Mouse (Mus musculus) kidney, postnatal 10 days (tissue): ENCODE measurements around the gene Kcnc3.

Experiments
- DNase-seq: peaks from one replicate; pipeline ENCODE4 v3.0.0; 2021; ENCODE audit warnings: mixed read lengths

Gene Kcnc3

DNA sequence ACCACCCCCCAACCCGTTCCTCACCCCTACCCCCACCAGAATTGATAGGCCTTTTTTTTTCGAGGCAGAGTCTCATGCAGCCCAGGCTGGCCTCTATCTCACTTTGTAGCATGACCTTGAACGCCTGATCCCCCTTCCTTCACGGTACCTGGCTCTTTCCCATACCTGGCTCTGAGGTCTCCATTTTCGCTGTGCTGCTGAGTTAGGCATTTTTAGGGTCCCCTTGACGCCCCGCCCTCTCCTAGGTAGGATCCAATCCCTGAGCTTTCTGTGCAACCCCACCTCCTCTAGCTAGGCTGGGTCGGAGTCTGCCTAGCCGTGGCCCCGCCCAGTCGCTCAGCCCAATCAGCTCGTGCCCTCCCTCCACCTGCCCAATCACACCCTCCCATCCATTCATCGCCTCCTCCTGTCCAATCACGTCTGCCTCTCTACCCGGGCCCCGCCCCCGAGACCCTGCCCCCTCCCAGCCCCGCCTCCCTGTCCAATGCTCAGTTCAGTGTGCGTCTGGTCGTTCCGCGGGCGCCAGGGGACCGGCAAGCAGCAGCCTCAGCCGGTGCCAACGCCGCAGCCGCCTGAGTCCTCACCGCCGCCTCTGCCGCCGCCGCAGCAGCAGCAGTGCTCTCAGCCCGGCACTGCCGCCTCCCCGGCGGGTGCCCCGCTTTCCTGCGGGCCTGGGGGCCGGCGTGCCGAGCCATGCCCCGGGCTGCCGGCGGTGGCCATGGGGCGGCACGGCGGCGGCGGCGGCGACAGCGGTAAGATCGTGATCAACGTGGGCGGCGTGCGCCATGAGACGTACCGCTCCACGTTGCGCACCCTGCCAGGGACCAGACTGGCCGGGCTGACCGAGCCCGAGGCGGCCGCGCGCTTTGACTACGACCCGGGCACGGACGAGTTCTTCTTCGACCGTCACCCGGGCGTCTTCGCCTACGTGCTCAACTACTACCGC lies at the start of gene Kcnc3:
Gene Kcnc3, plus strand, starts transcription at position 263 of the 946 bp plus-strand sequence.
- DNase-seq, result peak; percentile 93

DNA sequence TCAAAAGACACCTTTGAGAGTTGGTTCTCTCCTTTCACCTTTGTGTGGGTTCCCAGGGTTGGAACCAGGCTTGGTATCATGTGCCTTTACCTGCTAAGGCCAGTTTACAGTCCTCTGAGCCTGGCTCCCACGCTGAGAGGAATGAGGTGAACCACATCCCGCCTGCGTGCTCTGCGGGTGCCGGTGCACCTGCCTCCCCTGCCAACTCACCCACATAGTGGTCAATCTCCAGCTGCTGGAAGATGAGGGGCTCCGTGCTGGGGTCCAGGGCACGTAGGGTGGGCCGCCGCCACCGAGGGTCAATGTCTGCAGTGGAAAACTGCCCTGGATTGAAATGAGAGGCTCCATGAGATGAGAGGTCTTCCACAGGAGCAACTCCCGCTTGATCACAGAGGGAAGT lies 47.9 kb upstream of the Kcnc3 start:
- no peak for DNase-seq

DNA sequence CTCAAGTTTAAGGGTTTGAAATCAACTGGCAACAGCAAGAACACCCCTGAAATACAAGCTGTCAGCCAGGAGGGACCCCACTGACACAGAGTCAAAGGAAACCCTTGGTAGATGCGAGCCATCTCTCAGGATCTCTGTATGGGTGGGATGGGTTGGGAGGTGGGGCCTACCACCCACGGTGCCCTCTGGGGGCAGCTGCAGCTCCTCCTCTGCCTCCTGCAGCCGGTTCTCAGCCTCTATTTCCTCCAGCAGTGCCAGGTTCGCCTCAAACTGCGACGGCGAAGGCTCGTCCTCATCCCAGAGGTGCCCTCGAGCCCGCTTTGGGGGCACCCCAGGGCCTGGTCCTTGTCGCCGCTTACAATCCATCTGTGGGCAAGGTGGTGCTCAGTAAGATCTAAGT lies 47.4 kb upstream of the Kcnc3 start:
- no peak for DNase-seq

DNA sequence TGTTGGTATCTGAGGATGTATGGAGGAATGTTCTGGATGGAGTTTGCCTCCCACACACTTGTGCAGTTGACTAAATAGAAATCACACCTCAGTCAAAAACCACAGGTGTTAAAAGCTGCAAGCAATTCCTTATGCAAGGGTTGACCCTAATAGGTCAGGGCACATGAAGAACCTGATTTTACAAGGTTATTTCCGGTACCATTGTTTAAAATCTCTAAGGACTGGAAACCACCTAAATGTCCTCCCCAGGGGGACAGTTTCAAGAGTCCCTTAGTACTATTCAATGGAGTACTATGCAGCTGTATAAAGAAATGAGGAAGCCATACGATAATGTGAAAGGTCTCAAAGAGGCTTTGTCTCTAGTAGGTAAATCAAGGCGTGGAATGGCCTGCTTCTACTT lies 44.2 kb upstream of the Kcnc3 start:
- DNase-seq, result no peak

DNA sequence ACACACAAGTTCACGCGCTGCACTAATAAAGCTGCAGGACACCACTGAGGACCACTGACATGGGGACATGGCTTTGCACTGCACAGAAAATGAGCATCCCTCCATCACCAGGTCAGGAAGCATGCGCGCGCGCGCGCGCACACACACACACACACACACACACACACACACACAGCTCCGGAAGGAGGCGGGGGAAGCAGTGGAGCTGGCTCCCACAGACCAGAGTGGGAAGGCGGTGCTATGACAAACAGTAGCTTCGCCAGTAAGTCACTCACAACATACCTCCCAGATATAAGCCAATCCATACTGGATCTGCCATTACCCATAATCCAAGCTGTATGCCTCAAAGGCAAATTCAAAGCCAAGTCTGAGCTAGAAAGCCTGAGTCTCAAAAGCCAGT lies 43.4 kb upstream of the Kcnc3 start:
- DNase-seq, result no peak

DNA sequence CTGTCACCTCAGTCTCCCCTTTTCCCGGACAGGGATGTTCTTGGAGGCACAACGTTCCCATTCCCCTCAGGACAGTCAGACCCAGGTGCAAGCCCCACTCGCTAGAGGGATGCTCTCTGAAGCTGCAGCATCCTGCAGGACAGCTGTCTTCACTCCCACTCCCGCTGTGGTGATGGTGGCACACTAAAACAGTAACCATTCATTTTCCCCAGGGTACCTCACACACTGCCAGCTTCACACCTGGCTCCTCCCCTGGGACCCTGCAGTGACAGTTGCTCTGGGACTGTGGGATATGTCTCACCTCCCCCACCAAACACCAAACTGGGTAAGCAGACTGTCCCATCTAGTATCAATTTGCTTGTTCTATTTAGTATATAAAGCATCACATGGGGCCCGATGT lies 42.7 kb upstream of the Kcnc3 start:
- no peak for DNase-seq

DNA sequence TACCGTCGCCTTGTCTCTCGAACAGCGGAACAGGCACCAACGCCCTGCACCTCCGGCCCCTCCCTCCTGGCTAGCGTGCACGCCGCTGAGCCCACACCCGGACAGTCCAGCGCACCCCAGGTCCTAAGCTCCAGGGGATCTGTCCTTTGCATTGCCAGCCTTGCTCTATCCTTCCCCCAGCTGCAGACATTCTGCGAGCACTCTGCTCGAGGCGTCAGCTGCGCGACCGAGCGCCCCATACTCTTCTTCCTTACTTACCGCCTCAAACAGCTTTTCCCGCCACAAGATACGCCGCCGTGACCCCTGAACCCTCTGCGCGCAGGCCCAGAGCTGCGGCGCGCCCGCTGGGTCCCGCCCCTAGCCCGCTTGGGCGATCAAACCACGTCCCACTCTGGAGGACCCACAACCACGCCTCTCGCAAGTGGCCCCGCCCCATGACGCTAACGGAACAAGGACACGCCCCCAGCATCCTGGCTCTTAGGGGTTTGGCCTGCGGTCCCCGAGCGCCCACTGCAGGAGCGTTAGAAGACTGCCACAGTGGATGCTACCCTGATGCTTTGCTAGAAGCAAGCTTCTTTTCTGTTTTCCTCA lies 41.9 kb upstream of the Kcnc3 start, which contains the start of gene Pold1:
Gene Pold1, minus strand, starts transcription at position 353 of the 591 bp plus-strand sequence.
- DNase-seq, result peak; percentile 100

DNA sequence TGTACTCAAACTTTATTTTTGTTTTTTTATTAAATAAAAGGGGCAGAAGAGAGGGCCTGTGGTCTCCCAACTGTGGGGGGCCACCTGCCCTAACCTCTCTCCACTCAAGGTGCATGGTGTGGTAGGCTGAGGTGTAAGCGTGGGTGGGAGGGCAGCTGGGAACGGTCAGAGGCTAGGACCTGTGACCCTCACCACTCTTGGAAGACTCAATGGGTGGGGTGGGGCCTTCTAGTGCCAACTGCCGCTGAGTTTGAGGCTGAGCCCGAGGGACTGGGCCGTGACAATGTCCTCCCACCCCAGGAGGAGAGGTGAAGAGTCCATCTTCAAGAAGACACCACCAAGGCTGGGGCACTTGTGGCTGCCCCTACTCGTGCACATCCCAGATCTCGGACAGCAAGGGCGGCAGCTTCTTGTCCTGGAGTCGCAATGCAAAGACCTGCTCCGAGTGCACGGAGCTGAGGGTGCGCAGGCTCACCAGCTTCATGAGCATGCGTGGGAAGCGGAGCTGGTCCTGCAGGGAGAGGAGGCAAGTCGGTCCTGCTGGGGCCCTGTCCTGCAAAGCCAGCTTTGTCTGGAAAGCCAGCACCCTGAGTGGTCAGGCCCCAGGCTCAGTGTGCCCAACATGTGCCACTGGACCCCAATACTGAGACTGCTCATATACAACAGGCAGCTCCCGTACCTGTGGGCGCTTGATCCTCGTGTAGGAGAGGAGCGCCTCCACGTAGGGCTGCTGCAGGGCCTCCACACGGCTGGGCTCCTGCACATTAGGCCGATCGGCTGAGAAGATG lies 40.6 kb upstream of the Kcnc3 start:
- DNase-seq, result no peak

DNA sequence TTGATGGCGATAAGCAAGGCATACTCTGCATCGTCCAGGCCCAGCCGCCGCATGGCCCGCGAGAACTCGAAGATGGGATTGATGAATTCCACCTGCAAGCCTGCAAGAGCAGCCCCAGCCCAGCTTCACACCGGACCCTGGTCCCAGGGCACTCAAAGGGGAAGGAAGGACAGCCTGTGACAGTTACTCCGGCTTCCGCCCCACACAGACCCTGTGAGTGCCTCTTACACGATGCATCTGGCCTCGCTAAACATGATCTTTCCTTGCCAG lies 40.1 kb upstream of the Kcnc3 start:
- DNase-seq, result no peak

DNA sequence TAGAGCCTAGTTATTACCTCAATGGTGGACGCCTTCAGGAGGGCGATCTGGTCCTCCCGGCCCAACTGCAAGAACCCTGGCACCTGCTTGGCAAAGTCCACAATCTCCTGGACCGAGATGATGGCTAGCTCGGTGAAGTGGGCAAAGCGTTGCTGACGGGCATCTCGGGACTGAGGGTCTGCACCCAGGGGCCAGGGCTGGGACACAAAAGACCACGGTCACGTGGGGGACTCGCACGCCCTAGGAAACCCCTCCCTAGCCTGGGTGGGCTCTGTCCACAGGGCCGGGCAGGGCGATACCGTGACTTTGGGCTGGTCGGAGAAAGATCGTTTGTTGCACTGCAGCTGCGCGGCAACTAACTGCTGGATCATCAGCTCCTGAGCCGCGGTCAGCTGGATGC lies 39.2 kb upstream of the Kcnc3 start:
- no peak for DNase-seq

DNA sequence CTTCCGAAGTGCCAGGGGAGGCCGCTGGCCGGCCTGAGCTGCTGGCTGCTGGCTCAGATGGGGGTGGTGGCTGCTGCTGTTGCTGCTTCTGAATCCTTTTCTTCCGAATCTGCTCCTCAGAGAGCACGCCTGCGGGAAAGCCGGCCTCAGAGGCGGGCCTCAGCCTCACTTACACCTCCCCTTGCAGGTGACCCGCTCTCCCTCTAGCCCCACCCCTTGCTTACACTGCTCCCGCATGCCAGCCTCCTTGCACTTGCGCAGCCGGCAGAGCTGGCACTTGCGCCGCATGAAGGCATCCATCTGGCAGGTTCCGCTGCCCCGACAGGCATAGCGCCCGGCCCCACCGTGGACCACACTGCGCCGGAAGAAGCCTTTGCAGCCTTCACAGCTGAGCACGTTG lies 38.7 kb upstream of the Kcnc3 start:
- no peak for DNase-seq

DNA sequence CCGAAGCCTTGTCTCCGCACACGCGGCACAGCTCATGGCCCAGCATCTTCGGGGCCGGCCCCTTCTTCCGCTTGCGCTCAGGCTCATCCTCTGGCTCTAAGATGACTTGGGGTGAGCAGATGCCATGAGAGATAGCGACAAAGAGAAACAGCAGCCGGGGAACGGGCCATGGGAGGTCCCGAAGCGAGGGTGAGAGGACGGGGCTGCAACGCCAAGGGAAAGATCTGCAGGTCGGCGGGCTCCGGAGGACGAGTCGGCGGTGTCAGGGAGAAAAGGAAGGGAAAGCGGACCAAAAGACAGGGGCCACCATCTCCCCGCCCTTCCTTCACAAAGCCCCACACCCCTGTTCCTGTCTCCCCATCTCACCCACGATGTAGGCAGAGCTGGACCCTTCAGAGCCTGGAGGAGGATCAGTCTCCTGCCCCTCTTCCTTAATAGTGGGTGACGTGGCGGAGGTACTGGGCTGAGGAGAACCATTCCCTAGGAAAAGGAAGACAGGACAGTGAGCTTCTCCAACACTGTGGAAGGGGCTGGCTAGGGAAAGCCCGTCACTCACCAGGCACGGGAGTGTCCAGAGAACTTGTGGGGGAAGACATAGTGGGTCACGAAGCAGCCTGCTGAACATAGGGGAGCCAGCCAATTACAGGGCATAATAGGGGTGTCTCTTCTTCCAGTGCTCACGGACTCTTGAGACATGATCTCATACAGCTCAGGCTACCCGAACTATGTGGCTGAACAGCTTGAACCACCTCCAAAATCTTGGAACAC lies 38.1 kb upstream of the Kcnc3 start:
- DNase-seq, result no peak

DNA sequence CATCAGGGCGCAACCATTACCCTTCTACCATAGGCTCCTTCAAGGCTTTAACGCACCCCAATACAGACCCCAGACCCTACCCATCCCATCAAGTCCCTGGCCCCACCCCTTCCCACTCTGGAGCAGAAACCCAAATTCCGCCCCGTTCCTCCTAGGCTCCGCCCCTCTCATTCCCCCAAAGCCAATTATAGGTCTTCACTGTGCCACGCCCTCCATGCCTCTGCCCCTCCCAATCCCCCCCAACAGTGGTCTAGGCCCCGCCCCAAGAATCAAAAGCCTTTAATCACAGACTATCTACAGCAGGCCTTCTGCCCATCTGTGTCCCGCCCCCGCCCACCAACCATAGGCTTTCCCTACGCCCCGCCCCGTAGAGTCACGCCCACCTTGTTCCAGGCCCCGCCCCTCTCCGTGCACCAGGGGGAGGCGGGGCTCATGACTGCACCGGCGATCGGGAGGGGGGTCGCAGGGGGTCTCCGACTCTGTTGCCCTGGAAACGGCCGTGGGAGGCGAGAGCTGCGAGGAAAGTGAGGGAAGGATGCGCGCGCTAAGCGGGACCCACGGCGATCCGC lies 37.2 kb upstream of the Kcnc3 start:
- DNase-seq, result peak; percentile 94

DNA sequence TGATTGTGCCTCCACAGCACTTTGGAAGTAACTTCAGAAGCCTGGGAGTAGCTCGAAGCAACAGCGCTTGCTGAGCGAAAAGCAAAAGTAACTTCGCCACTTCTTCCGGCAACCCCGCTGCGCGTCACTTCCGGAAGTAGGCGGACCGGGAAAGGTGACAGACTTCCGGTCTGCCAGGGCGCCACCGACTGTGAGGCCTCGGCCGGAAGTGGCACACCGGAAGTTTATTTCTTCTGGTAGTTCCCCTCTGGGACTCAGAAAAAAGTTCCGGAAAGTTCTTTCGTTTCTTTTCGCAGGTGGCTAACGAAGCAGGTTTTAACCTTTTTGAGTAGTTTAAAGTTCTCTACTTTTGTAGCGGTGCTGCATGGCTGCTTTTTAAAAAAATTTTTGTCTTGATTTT lies 36.6 kb upstream of the Kcnc3 start, which contains the start of gene Nr1h2:
Gene Nr1h2, minus strand, starts transcription at position 126 of the 400 bp plus-strand sequence.
- peak; percentile 99 for DNase-seq

DNA sequence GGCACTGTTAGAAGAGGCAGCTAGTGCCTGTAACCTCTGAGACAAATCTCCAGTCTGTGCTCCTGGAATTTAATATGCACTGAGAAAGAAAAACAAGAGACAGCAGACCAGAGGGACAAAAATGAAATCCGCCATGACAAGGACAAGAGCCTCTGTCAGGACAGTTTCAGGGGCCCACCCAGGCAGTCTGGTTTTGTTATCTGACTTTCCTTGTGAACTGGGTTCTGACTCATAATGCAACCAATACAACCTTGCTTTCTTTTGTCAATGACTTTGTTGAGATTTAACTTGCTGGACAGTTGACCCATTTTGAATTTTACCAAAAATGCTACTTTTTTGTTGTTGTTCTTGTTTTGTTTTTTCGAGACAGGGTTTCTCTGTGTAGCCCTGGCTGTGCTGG lies 32.8 kb upstream of the Kcnc3 start:
- no peak for DNase-seq

DNA sequence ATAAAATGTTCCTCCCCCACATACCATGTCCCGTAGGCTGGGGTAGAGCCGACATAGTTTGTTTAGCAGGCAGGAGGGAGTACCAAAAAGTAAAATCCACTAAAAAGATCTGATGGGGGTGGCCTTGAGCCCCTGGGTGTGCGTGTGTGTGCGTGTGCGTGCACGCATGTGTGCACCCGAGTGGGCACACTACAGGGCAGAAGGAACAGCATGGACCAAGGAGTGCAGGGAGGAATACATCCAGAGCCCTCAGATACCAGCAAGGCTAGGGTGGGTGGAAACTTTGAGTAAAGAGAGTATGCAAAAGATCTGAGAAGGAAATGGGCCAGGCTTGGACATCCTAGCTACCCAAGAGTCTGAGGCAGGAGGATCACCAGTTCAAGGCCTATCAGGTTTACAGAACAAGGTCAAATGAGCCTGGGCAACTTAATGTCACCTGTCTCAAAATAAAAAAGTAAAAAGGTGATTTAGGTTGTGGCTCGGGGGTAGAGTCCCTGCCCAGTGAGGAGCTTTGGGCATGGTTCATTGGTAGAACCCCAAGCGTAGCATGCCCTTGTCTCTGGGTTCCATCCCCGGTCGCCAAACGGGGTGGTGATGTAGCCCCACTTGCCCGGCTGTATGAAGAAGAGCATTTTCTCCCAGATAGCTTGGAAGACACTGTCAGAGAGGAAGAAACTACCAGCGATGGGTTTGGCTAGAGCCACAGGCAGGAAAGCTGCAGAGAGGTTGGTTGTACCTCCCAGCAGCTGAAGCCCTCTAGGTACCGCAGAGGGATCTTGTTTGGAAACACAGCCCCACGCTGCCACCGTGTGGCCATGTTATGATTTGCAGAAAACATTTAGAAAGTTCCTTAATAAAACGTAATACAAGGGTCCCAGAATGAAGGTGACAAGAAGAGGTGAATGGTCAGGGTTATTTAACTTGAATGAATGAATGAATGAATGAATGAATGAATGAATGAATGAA lies 29.7 kb upstream of the Kcnc3 start:
- DNase-seq, result peak; percentile 90

DNA sequence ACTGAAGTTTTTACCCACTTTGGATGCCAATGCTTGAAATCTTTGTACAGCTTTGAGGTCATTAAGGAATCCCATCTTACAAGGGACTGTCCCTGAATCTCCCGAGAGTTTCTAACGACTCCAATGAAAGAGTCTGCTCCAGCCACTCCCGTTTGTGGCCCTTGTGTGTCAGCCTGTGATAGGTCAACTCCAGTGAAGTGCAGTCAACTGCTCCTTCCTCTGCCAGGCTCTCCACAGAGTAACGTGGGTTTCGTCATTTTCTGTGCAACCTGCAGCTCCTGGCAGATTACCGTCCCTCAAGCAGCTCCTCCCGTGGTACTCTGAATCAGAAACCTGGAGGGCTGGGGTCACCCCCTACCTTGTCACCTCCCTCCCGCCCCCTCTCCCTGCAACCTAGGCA lies 27.2 kb upstream of the Kcnc3 start:
- DNase-seq, result no peak

DNA sequence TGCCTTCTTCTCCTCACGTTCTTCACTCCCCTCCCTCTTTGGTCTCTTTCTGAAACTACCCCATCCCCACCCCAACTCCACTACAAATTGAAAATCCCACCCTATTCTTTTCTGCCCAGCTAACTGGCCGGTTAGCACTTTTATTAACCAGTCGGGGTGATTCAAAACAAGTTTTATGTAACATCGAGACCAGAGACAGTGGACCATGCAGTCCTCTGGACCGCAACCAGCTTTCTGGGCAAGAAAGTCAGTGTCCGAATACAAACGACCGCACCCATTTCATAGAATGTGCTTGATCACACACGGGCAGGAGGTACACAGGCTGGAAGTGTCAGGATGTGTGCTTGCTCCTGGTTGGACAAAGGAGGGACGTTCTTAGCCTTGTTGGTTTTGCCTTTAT lies 26.0 kb upstream of the Kcnc3 start:
- no peak for DNase-seq

DNA sequence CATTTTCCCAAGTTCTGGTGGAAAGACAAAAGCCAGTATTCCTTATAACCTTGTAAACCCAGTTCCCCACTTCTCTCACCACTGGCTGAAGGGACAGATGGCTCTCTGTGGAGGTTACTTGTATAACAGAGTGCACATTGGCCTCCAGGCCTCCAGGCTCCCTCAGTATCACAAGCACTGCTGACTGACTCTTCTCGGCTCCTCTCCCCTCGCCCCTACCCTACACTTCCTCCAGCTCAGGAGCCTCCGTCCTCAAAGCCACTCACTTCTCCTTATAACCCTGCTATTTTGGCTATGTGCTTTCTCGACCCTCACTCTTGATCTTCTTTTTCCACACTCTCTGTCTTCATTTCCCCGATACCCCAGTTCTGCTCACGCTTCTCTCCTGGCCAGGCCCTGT lies 25.1 kb upstream of the Kcnc3 start:
- no peak for DNase-seq

DNA sequence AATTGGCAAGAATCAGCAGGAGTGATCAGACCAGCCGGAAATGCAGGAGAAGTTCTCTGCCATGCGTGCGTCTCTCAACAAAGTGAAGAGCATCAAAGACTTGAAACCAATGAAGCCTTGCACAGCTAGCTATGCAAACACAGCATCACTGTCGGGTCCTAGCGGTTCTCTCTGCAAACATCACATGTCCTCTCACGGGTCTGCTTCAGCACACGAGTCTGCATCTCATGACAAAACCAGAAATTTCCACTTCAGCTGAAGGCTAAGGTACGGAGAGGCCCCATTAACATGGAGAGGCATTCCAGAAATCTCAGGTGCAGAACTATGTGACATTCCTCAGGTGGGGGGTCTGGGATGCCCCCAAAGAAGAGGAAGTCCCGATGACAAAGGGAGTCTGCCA lies 21.7 kb upstream of the Kcnc3 start:
- no peak for DNase-seq

DNA sequence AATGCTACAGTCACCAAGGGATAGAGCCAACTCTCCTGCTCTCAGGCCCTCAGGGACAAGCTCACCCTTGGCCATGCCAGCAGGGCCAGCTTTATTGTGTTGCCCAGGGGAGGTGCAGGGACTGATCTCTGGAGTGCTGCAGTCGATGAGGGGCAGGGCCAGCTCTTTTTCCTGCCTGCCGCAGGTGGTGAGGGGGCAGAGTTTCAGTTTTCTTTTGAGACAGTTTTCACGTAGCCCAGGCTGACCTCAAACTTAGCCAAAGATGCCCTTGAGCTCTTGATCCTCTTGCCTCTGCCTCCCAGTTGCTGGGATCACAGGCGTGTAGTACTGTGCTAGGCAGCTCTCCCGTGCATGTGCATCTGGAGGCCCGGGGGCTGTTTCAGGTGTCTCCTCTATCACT lies 19.5 kb upstream of the Kcnc3 start:
- no peak for DNase-seq
